Mouse (Mus musculus) myocyte (in vitro differentiated cells): ENCODE data around the gene Il4ra. TPM values are rescaled to one million over a fixed set of nuclear protein-coding genes. Genes with fewer than 3 reads are reported as not detected.

Experiments used
- H3K27me3 ChIP-seq: one replicate; pipeline ENCODE4 v1.6.1; 2011; ENCODE audit not compliant: control insufficient read depth, insufficient read depth, insufficient read length
- H3K36me3 ChIP-seq: one replicate; pipeline ENCODE4 v1.6.1; 2011; ENCODE audit not compliant: control insufficient read depth, insufficient read depth
- H3K4me2 ChIP-seq: one replicate; pipeline ENCODE4 v1.6.1; 2011; ENCODE audit warnings: low read depth, control low read depth
- H3K4me3 ChIP-seq: one replicate; pipeline ENCODE4 v1.5.1; 2011; ENCODE audit warnings: mild to moderate bottlenecking, control low read depth, moderate library complexity
- H3K79me2 ChIP-seq: one replicate; pipeline ENCODE4 v1.6.1; 2011; ENCODE audit not compliant: control insufficient read depth, insufficient read depth
- H3ac ChIP-seq: one replicate; pipeline ENCODE4 v1.6.1; 2011; ENCODE audit not compliant: control insufficient read depth, insufficient read length
- CEBPB ChIP-seq: IDR thresholded peaks from 2 replicates; pipeline ENCODE4 v1.6.1; 2011; ENCODE audit warnings: mild to moderate bottlenecking, moderate library complexity; ENCODE audit not compliant: poor library complexity, insufficient read depth, severe bottlenecking
- E2F4 ChIP-seq: IDR thresholded peaks from one replicate; pipeline ENCODE4 v1.6.1; 2011; ENCODE audit warnings: mild to moderate bottlenecking, control low read depth, moderate library complexity; ENCODE audit not compliant: insufficient read depth
- MAX ChIP-seq: IDR thresholded peaks from one replicate; pipeline ENCODE4 v1.6.1; 2011; ENCODE audit warnings: low read depth, mild to moderate bottlenecking, control low read depth
- MYOD1 ChIP-seq, 3 experiments: IDR thresholded peaks; one replicate each; pipeline ENCODE4 v1.6.1; 2011; ENCODE audit warnings: control low read depth in 2 of 3, low read depth in 2 of 3, mild to moderate bottlenecking in 2 of 3, moderate library complexity in 1 of 3; ENCODE audit not compliant: insufficient read length in 2 of 3, control insufficient read depth in 1 of 3
- MYOG ChIP-seq, 3 experiments: IDR thresholded peaks; one replicate each; pipeline ENCODE4 v1.6.1; 2011; ENCODE audit warnings: control low read depth in 2 of 3, low read depth in 2 of 3, mild to moderate bottlenecking in 2 of 3; ENCODE audit not compliant: insufficient read length in 2 of 3, control insufficient read depth in 1 of 3, insufficient read depth in 1 of 3
- POLR2A ChIP-seq: IDR thresholded peaks from one replicate; pipeline ENCODE4 v1.6.1; 2011; ENCODE audit warnings: low read depth, mild to moderate bottlenecking, control low read depth, moderate library complexity; ENCODE audit not compliant: insufficient read length
- POLR2AphosphoS2 ChIP-seq: IDR thresholded peaks from one replicate; pipeline ENCODE4 v1.6.1; 2011; ENCODE audit warnings: low read depth, control low read depth; ENCODE audit not compliant: insufficient read length
- REST ChIP-seq: IDR thresholded peaks from one replicate; pipeline ENCODE4 v1.6.1; 2011; ENCODE audit warnings: mild to moderate bottlenecking, control low read depth, moderate library complexity; ENCODE audit not compliant: insufficient read depth, insufficient read length
- SRF ChIP-seq: IDR thresholded peaks from one replicate; pipeline ENCODE4 v1.6.1; 2011; ENCODE audit warnings: low read depth; ENCODE audit not compliant: control insufficient read depth, insufficient read length
- TCF12 ChIP-seq: IDR thresholded peaks from one replicate; pipeline ENCODE4 v1.6.1; 2011; ENCODE audit warnings: mild to moderate bottlenecking, control low read depth; ENCODE audit not compliant: poor library complexity, insufficient read depth, severe bottlenecking
- TCF3 ChIP-seq: IDR thresholded peaks from one replicate; pipeline ENCODE4 v1.6.1; 2011; ENCODE audit warnings: low read depth, control low read depth; ENCODE audit not compliant: insufficient read length
- USF1 ChIP-seq: IDR thresholded peaks from one replicate; pipeline ENCODE4 v1.6.1; 2011; ENCODE audit warnings: low read depth, mild to moderate bottlenecking, control low read depth, moderate library complexity
- polyA plus RNA-seq: library from polyadenylated mRNA; unstranded; fragments of >200 nt; fragmentation: generic; extraction: Trizol; gene quantifications from one replicate; pipeline ENCODE4 v1.2.1, GENCODE M21; 2012; ENCODE audit warnings: missing spikeins

The Il4ra gene
- polyA plus RNA-seq, 1 experiment = 10.7 TPM

GRCm38 (mm10) chr7:125600612-125601279, 48.8 kb downstream of the Il4ra start:
- TF ChIP-seq CEBPB (no peak), REST (no peak), TCF12 (no peak), SRF (no peak), MYOG (IDR thresholded peaks at IDR 0.05; ENCODE audit: control insufficient read depth in 1 of 3, insufficient read depth in 1 of 3, insufficient read length in 2 of 3, low read depth in 2 of 3) (no peak), POLR2A (no peak), POLR2AphosphoS2 (no peak), MAX (no peak), MYOD1 (IDR thresholded peaks at IDR 0.05; ENCODE audit: control insufficient read depth in 1 of 3, insufficient read length in 2 of 3, low read depth in 2 of 3) (no peak), TCF3 (no peak), USF1 (no peak), E2F4 (no peak)
- H3K4me2 ChIP-seq = no peak overlapping the region
- no peaks in the 10 kb centered on the region for H3K79me2 ChIP-seq
- no peak overlapping the region for H3K4me3 ChIP-seq
- no peaks in the 10 kb centered on the region for H3K27me3 ChIP-seq
- H3K36me3 ChIP-seq = no peaks in the 10 kb centered on the region
- no peak overlapping the region for H3ac ChIP-seq

GRCm38 (mm10) chr7:125601280-125601670, 49.4 kb downstream of the Il4ra start:
- no peak for TF ChIP-seq CEBPB
- TF ChIP-seq REST = no peak
- no peak for TF ChIP-seq TCF3
- no peak for TF ChIP-seq POLR2AphosphoS2
- TF ChIP-seq MAX = no peak
- TF ChIP-seq SRF = no peak
- no peak for TF ChIP-seq MYOG (IDR thresholded peaks at IDR 0.05; ENCODE audit: control insufficient read depth in 1 of 3, insufficient read depth in 1 of 3, insufficient read length in 2 of 3, low read depth in 2 of 3)
- TF ChIP-seq MYOD1 (IDR thresholded peaks at IDR 0.05; ENCODE audit: control insufficient read depth in 1 of 3, insufficient read length in 2 of 3, low read depth in 2 of 3) = no peak
- TF ChIP-seq USF1 = no peak
- Histone ChIP-seq H3K4me2 (no peak overlapping the region), H3K79me2 (no peaks in the 10 kb centered on the region), H3ac (no peak overlapping the region), H3K4me3 (no peak overlapping the region), H3K36me3 (no peaks in the 10 kb centered on the region), H3K27me3 (no peaks in the 10 kb centered on the region)

GRCm38 (mm10) chr7:125601821-125602448, 50.0 kb downstream of the Il4ra start:
- no peak for TF ChIP-seq MYOD1 (IDR thresholded peaks at IDR 0.05; ENCODE audit: control insufficient read depth in 1 of 3, insufficient read length in 2 of 3, low read depth in 2 of 3)
- no peak for TF ChIP-seq MYOG (IDR thresholded peaks at IDR 0.05; ENCODE audit: control insufficient read depth in 1 of 3, insufficient read depth in 1 of 3, insufficient read length in 2 of 3, low read depth in 2 of 3)
- no peak for TF ChIP-seq TCF12
- TF ChIP-seq USF1 = no peak
- no peak for TF ChIP-seq E2F4
- TF ChIP-seq POLR2AphosphoS2 = no peak
- TF ChIP-seq SRF = no peak
- TF ChIP-seq REST = no peak
- TF ChIP-seq POLR2A = no peak
- TF ChIP-seq CEBPB = no peak
- no peak for TF ChIP-seq TCF3
- no peaks in the 10 kb centered on the region for H3K36me3 ChIP-seq

GRCm38 (mm10) chr7:125603185-125603631, 51.3 kb downstream of the Il4ra start, which contains the start of gene Il21r:
Gene Il21r (plus strand): TSS chr7:125603429.
- TF ChIP-seq POLR2AphosphoS2 (no peak), TCF3 (peak; percentile 83), E2F4 (no peak), TCF12 (peak; percentile 70), CEBPB (peak; percentile 25; the same call in 1 of the 2 replicates), MYOD1 (IDR thresholded peaks at IDR 0.05; ENCODE audit: control insufficient read depth in 1 of 3, insufficient read length in 2 of 3, low read depth in 2 of 3) (peak in 2 of 3 experiments; percentile 89 to 97), MYOG (IDR thresholded peaks at IDR 0.05; ENCODE audit: control insufficient read depth in 1 of 3, insufficient read depth in 1 of 3, insufficient read length in 2 of 3, low read depth in 2 of 3) (peak; percentile 73 to 99 (median 98))
- H3ac ChIP-seq = no peak within 1 kb of the TSS

More at GRCm38 (mm10) chr7:125601821-125602448, 50.0 kb downstream of the Il4ra start:
- Histone ChIP-seq H3K79me2 (no peaks in the 10 kb centered on the region), H3ac (no peak overlapping the region), H3K4me2 (no peak overlapping the region), H3K27me3 (no peaks in the 10 kb centered on the region), H3K4me3 (no peak overlapping the region)

More at GRCm38 (mm10) chr7:125603185-125603631, 51.3 kb downstream of the Il4ra start, which contains the start of gene Il21r:
- Histone ChIP-seq H3K27me3 (peaks cover 5% of the 10 kb centered on the region), H3K36me3 (no peaks in the 10 kb centered on the region), H3K4me3 (no peak within 1 kb of the TSS), H3K4me2 (peak within 1 kb of the TSS; percentile 53), H3K79me2 (no peaks in the 10 kb centered on the region)
